Mouse (Mus musculus) hindbrain, embryonic 16.5 days (tissue): ENCODE data around the gene Dpysl5. TPM values are rescaled to one million over a fixed set of nuclear protein-coding genes. Genes with fewer than 3 reads are reported as not detected.
"Not testable (repeated sequence)": the region's sequence is repeated elsewhere in the genome, so short reads cannot be mapped to it uniquely, and the experiment has no call there.

ENCODE experiments used
- ATAC-seq: fragments of 200-750 bp; cut with Nextera tagmentation; 2 replicates; pipeline ENCODE4 v1.8.0; 2017; ENCODE audit warnings: moderate TSS enrichment, moderate library complexity
- H3K27ac ChIP-seq: fragments of 300-500 bp; sonication (generic); 2 replicates; pipeline ENCODE4 v1.5.1; 2014; ENCODE audit warnings: low read depth, mild to moderate bottlenecking, control low read depth, low read length, moderate library complexity
- H3K27me3 ChIP-seq: fragments of 300-500 bp; sonication (generic); replicated peaks from 2 replicates; pipeline ENCODE4 v1.6.1; 2014; ENCODE audit warnings: low read length; ENCODE audit not compliant: control insufficient read depth, insufficient read depth
- H3K36me3 ChIP-seq: fragments of 300-500 bp; sonication (generic); 2 replicates; pipeline ENCODE4 v1.6.1; 2014; ENCODE audit warnings: mild to moderate bottlenecking, low read length, moderate library complexity, mixed read lengths; ENCODE audit not compliant: control insufficient read depth, insufficient read depth
- H3K4me1 ChIP-seq: fragments of 300-500 bp; sonication (generic); 2 replicates; pipeline ENCODE4 v1.6.1; 2014; ENCODE audit warnings: low read depth, low read length; ENCODE audit not compliant: control insufficient read depth, insufficient read depth
- H3K4me2 ChIP-seq: fragments of 300-500 bp; sonication (generic); 2 replicates; pipeline ENCODE4 v1.6.1; 2014; ENCODE audit warnings: mild to moderate bottlenecking, low read length, control low read depth, moderate library complexity
- H3K4me3 ChIP-seq: fragments of 300-500 bp; sonication (generic); 2 replicates; pipeline ENCODE4 v1.5.1; 2014; ENCODE audit warnings: mild to moderate bottlenecking, low read length, control low read depth, moderate library complexity
- H3K9ac ChIP-seq: fragments of 300-500 bp; sonication (generic); 2 replicates; pipeline ENCODE4 v1.6.1; 2014; ENCODE audit warnings: low read depth, mild to moderate bottlenecking, control low read depth, low read length, moderate library complexity
- H3K9me3 ChIP-seq: fragments of 300-500 bp; sonication (generic); 2 replicates; pipeline ENCODE4 v1.6.1; 2014; ENCODE audit warnings: mild to moderate bottlenecking, low read length, moderate library complexity; ENCODE audit not compliant: control insufficient read depth
- WGBS: fragments of 180-500 bp; shearing (Covaris S2); extraction: QIAGEN DNeasy Blood & Tissue Kit; methylation state at CpG from one replicate; pipeline ENCODE4 v1.1.7; 2014; 5-methylcytosine and 5-hydroxymethylcytosine counted together
- polyA plus RNA-seq: library from polyadenylated mRNA; unstranded; fragments of >200 nt; fragmentation: Nextera tagmentation; extraction: Ambion mirVana; gene quantifications from 2 replicates; pipeline ENCODE4 v1.2.1, GENCODE M21; 2015

The Dpysl5 gene
- polyA plus RNA-seq, 1 experiment from 2014 or later: 200 TPM

DNA sequence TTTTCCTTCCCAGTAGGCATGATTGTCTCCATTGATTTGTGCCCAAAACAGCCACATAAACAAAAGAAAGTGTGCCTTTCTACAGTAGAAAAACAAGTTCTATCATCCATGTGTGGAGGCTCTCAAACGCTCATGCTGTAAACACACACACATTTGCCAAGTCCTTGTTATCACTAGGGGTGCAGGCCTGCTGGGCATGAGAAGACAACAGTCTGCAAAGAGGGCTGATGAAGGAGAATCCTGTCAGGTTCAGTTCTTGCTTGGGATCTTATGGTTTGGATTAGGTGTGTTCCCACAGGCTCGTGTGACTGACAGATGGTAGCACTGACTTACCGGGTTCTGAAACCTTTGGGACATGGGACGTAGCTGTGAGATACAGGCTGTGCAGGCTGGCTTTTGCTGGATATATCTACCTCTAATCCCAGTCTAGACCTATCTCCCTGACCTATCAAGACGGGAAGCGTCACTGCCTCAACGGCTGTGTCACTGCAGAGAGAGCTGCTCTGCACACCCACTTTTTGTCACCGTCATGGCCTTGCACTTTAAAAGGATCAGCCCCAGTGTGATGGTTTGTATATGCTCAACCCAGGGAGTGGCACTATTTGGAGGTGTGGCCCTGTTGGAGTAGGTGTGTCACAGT lies 10.9 kb upstream of the Dpysl5 start:
- Histone ChIP-seq H3K36me3 (no peaks in the 10 kb centered on the region), H3K27me3 (no peaks in the 10 kb centered on the region), H3K9me3 (no peaks in the 10 kb centered on the region), H3K4me1 (no peaks in the 10 kb centered on the region), H3K27ac (no peak overlapping the region), H3K4me2 (no peak overlapping the region), H3K9ac (no peak overlapping the region), H3K4me3 (no peak overlapping the region)
- no peak for ATAC-seq
- WGBS: 86% methylated on average over 8 of the region's 8 CpGs

DNA sequence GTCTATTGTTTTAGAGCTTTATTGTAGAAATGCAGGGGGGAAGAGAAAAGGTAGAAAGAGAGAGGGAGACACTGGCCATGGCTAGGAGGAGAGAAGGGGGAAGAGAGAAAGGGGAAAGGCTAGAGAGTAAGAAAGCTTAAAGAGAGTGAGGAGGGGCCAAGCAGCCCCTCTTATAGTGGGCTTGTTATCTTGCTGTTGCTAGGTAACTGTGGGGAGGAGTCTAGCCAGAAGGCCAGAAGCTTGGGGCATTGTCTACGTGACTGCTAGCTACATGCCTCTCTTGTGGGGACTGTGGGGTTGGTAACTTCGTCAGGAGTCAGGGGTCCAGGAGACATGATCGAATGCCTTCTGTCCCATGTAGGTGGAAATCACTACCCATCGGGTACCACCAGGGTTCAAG lies 10.0 kb upstream of the Dpysl5 start:
- ATAC-seq, H3K27ac ChIP-seq, H3K27me3 ChIP-seq, H3K4me1 ChIP-seq, H3K36me3 ChIP-seq, H3K9ac ChIP-seq, H3K9me3 ChIP-seq, H3K4me2 ChIP-seq, H3K4me3 ChIP-seq: not testable (repeated sequence)
- 34% methylated on average over 4 of the region's 4 CpGs for WGBS

DNA sequence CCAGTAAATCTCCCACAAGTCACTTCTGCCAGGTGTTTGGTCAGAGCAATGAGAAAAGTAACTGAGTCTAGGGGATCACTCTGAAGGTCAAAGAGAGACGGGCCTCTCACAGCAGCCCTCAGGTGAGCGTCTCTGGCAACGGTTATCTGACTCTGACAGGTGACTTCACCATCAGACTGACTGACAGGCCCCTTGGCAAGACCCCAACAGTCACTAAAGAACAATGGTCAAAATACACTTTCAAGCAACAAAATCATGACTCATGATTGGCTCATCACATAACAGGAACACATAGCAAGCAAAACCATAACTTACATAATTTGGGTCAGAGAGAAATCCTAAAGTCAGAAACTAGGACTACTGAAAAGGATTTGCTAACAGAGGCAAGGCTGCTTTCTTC lies 9.5 kb upstream of the Dpysl5 start:
- no peak for ATAC-seq
- no peaks in the 10 kb centered on the region for H3K9me3 ChIP-seq
- no peaks in the 10 kb centered on the region for H3K4me1 ChIP-seq
- H3K27me3 ChIP-seq: no peaks in the 10 kb centered on the region
- no peak overlapping the region for H3K4me2 ChIP-seq
- WGBS: 92% methylated on average over 3 of the region's 3 CpGs
- H3K9ac ChIP-seq: no peak overlapping the region
- no peaks in the 10 kb centered on the region for H3K36me3 ChIP-seq
- no peak overlapping the region for H3K4me3 ChIP-seq
- no peak overlapping the region for H3K27ac ChIP-seq

DNA sequence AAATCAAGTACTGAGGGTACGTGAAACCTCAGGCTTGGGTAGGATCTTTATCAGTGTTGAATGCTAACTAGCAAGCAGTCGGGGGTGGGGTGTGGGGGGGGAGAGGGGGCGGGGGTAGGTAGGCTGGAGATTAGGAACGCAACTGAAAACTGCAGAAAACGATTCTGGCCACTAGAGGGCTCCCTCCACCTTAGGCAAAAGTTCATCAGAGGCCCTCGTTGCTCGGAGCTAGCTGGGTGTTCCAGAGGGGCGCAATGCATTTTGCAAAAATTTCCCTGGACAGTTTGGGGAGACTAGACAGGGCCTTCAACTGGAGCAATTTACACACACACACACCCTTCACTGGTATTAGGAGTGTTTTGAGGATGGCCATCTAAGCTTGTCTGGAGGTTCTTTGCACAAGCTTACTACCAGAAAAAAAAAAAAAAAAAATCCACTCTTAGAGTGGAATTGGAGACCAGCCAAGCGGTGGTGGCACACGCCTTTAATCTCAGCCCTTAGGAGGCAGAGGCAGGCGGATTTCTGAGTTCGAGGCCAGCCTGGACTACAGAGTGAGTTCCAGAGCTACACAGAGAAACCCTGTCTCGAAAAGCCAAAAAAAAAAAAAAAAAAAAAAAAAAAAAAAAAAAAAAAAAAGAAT lies 1.5 kb upstream of the Dpysl5 start:
- no peak for ATAC-seq
- no peaks in the 10 kb centered on the region for H3K27me3 ChIP-seq
- H3K4me2 ChIP-seq: peak overlapping the region; percentile 59
- no peak overlapping the region for H3K9ac ChIP-seq
- H3K36me3 ChIP-seq: no peaks in the 10 kb centered on the region
- no peaks in the 10 kb centered on the region for H3K9me3 ChIP-seq
- H3K4me3 ChIP-seq: no peak overlapping the region
- H3K27ac ChIP-seq: no peak overlapping the region; the same call in 1 of the 2 replicates
- 10% methylated on average over 13 of the region's 13 CpGs for WGBS
- H3K4me1 ChIP-seq: peaks cover 4% of the 10 kb centered on the region; the same call in 1 of the 2 replicates

DNA sequence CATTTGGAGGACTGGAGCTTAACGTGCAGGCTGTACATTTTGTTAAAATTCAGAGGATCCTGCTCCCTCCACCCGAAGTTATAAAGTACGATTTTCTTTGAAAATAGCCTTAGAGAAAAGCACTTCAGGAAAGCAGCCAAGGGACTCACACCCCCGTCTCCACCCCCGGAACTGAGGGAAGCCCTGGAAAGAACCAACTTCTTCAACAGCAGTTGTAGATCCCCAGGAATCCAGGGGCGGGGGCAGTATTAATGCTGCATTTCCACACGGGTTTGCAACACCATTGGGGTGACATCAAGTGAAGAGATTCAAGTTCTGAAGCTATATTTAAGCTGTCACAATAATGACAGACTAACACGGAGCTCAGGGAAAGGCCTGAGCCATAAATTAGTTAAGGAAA lies 878 bp upstream of the Dpysl5 start:
- Histone ChIP-seq H3K27me3 (no peaks in the 10 kb centered on the region), H3K4me2 (peak overlapping the region; percentile 59), H3K4me1 (peaks cover 4% of the 10 kb centered on the region), H3K36me3 (no peaks in the 10 kb centered on the region), H3K27ac (peak overlapping the region; percentile 9; the same call in 1 of the 2 replicates), H3K4me3 (peak overlapping the region; percentile 73), H3K9me3 (no peaks in the 10 kb centered on the region), H3K9ac (peak overlapping the region; percentile 95; the same call in 1 of the 2 replicates)
- ATAC-seq: no peak
- 21% methylated on average over 8 of the region's 8 CpGs for WGBS

DNA sequence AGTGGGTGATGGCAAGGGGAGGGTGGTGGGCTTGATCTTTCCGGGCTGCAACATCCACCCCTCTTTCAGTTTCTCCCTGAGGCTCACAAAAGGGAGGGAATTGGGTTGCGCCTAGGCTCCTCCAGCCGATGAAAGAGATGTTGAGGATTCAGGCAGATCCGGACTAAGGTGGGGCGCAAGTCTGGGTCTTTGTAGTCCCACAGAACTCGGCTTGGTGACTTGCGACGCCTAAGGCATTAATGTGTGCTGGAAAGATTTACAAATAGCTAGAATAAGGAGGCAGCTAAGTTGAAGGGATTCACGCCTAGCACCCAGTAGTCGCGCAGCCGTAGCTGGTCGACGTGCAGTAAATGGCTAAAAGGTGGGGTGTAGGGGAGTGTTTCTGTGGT lies 632 bp downstream of the Dpysl5 start:
- peak overlapping the region; percentile 59 for H3K4me2 ChIP-seq
- H3K4me1 ChIP-seq: peaks cover 4% of the 10 kb centered on the region
- ATAC-seq: no peak; the same call in 1 of the 2 replicates
- no peaks in the 10 kb centered on the region for H3K36me3 ChIP-seq
- no peaks in the 10 kb centered on the region for H3K27me3 ChIP-seq
- WGBS: 0% methylated on average over 14 of the region's 14 CpGs
- peak overlapping the region; percentile 96 for H3K27ac ChIP-seq
- H3K9ac ChIP-seq: peak overlapping the region; percentile 95
- H3K4me3 ChIP-seq: peak overlapping the region; percentile 73
- H3K9me3 ChIP-seq: no peaks in the 10 kb centered on the region

DNA sequence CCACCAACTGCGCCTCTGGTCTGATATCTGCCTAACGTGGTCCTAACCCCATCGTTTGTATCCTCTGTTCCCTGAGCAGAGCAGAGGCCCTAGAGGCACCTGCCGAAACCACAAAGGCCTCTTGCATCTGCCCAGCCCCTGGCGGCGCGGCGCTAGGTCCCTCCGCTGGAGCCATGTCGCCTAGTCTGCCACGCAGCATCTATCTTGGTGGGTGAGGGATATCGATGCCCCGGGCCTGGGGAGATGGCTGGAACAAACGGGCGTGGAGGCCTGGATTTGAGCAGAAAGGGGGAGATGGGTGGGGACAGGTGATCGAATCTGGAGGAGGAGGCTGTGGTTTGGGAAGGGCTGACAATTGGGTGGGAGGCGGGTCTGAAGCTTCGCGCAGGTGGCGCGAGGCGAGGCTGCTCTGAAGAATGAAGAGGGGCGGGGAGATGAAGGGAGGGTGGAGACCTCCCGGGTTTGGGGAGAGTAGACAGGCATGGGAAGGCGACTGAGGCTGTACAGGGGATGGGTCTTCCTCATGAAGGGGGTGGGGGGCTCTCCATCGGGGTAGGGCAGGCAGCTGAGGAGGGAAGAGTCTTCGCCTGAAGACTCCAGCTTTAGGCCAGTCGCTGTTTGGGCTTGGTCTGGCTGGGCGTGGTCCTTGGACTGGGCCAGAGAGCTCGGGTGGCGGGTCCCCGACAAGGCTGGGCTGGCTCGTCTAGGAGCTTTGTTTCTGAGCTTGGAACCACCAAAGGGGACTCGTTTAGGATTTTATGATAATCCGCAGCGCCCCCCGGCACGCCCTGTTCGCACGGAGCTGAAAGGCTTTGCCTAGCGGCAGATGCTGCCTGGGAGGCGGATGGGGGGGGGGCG lies 1.3 kb downstream of the Dpysl5 start:
- H3K9ac ChIP-seq: peak overlapping the region; percentile 95
- ATAC-seq: peak; percentile 82
- H3K4me2 ChIP-seq: peak overlapping the region; percentile 59
- H3K4me3 ChIP-seq: peak overlapping the region; percentile 73
- H3K27me3 ChIP-seq: no peaks in the 10 kb centered on the region
- H3K9me3 ChIP-seq: no peaks in the 10 kb centered on the region
- no peaks in the 10 kb centered on the region for H3K36me3 ChIP-seq
- WGBS: under 1% methylated on average over 43 of the region's 43 CpGs
- H3K27ac ChIP-seq: peak overlapping the region; percentile 96
- H3K4me1 ChIP-seq: peaks cover 4% of the 10 kb centered on the region

DNA sequence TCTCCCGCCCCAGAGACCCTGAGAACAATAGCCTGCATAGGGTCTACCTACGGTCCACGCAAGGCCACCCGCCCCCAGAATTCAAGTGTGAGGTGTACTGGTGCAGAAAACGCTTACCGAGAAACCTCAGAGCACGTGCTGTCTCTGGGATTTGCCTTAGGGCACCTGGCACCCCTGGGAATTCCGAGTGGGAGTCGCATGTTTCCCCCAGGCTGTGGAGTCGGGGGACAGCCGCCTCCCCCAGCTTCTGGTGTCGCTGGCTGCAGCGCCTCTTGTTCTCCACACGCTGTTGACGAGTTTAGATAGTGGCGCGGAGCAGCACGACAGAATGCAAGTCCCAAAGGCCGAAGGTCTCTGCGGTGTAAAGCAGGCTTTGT lies 1.9 kb downstream of the Dpysl5 start:
- H3K4me2 ChIP-seq: peak overlapping the region; percentile 59
- H3K4me1 ChIP-seq: peaks cover 5% of the 10 kb centered on the region
- no peaks in the 10 kb centered on the region for H3K27me3 ChIP-seq
- peak; percentile 11; the same call in 1 of the 2 replicates for ATAC-seq
- H3K27ac ChIP-seq: peak overlapping the region; percentile 96
- peak overlapping the region; percentile 73 for H3K4me3 ChIP-seq
- H3K36me3 ChIP-seq: no peaks in the 10 kb centered on the region
- peak overlapping the region; percentile 95 for H3K9ac ChIP-seq
- 0% methylated on average over 20 of the region's 20 CpGs for WGBS
- H3K9me3 ChIP-seq: no peaks in the 10 kb centered on the region

DNA sequence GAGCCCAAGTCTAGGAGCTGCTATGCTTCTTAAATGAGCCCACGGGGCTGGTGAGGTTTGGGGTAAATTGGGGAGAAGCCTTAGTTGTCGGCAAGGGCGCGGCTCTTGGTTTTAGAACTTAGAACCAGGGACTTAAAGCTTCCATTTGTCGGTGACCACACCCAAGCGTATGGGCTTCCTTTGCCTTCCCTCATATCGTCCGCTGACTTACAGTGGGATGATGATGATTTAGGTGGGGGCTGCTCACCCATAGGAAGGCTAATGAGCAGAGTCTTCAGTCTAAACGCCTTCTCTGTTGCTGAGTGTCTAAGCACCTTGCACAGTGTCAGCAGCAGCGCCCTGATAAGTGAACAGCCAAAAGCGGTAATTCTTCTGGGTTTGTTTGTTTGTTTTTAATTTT lies 2.3 kb downstream of the Dpysl5 start:
- no peak for ATAC-seq
- peak overlapping the region; percentile 96 for H3K27ac ChIP-seq
- no peaks in the 10 kb centered on the region for H3K36me3 ChIP-seq
- peak overlapping the region; percentile 59 for H3K4me2 ChIP-seq
- H3K9ac ChIP-seq: peak overlapping the region; percentile 95
- H3K4me1 ChIP-seq: peaks cover 8% of the 10 kb centered on the region
- H3K4me3 ChIP-seq: peak overlapping the region; percentile 73
- no peaks in the 10 kb centered on the region for H3K9me3 ChIP-seq
- 6% methylated on average over 11 of the region's 11 CpGs for WGBS
- no peaks in the 10 kb centered on the region for H3K27me3 ChIP-seq
